Mouse (Mus musculus): ENCODE data around the gene Heatr4. TPM values are rescaled to one million over a fixed set of nuclear protein-coding genes. Genes with fewer than 3 reads are reported as not detected.
"Not testable (repeated sequence)": the region's sequence is repeated elsewhere in the genome, so short reads cannot be mapped to it uniquely, and the experiment has no call there.

The Heatr4 gene
- not detected in 2 replicates for polyA plus RNA-seq (2012)

- TF ChIP-seq GATA1 (IDR thresholded peaks at IDR 0.05; ENCODE audit: low read length): no peak
These were observed at the start of gene Heatr4 for GRCm38 (mm10) chr12:83984752-83985151. Heatr4 (minus strand) TSS chr12:83984852.

GRCm38 (mm10) chr12:84034108-84034507 lies 49.5 kb upstream of the Heatr4 start:
- no peak for TF ChIP-seq GATA1 (IDR thresholded peaks at IDR 0.05; ENCODE audit: low read length)

- TF ChIP-seq GATA1 (IDR thresholded peaks at IDR 0.05; ENCODE audit: low read length): no peak
These were observed 48.2 kb upstream of the Heatr4 start for GRCm38 (mm10) chr12:84032854-84033253.

GRCm38 (mm10) chr12:84030659-84031332 lies 46.1 kb upstream of the Heatr4 start:
- no peak for TF ChIP-seq GATA1 (IDR thresholded peaks at IDR 0.05; ENCODE audit: low read length)

GRCm38 (mm10) chr12:84025888-84026287 lies 41.2 kb upstream of the Heatr4 start:
- no peak for TF ChIP-seq GATA1 (IDR thresholded peaks at IDR 0.05; ENCODE audit: low read length)

GRCm38 (mm10) chr12:84023052-84023745 lies 38.5 kb upstream of the Heatr4 start:
- TF ChIP-seq GATA1 (IDR thresholded peaks at IDR 0.05; ENCODE audit: low read length): no peak

- TF ChIP-seq GATA1 (IDR thresholded peaks at IDR 0.05; ENCODE audit: low read length): no peak
These were observed 29.0 kb upstream of the Heatr4 start for GRCm38 (mm10) chr12:84013701-84014100.

GRCm38 (mm10) chr12:84013130-84013529 lies 28.5 kb upstream of the Heatr4 start:
- no peak for TF ChIP-seq GATA1 (IDR thresholded peaks at IDR 0.05; ENCODE audit: low read length)

- no peak for TF ChIP-seq GATA1 (IDR thresholded peaks at IDR 0.05; ENCODE audit: low read length)
These were observed 26.8 kb upstream of the Heatr4 start for GRCm38 (mm10) chr12:84011251-84012040.

- no peak for TF ChIP-seq GATA1 (IDR thresholded peaks at IDR 0.05; ENCODE audit: low read length)
These were observed 25.5 kb upstream of the Heatr4 start for GRCm38 (mm10) chr12:84010201-84010600.

GRCm38 (mm10) chr12:84009171-84009965 lies 24.7 kb upstream of the Heatr4 start, which contains the start of gene Acot1:
Acot1 (plus strand) TSS chr12:84009490.
- not testable (repeated sequence) for TF ChIP-seq GATA1 (IDR thresholded peaks at IDR 0.05; ENCODE audit: low read length)

- TF ChIP-seq GATA1 (IDR thresholded peaks at IDR 0.05; ENCODE audit: low read length): no peak
These were observed 24.1 kb upstream of the Heatr4 start for GRCm38 (mm10) chr12:84008729-84009128.

- no peak for TF ChIP-seq GATA1 (IDR thresholded peaks at IDR 0.05; ENCODE audit: low read length)
These were observed 23.6 kb upstream of the Heatr4 start for GRCm38 (mm10) chr12:84008251-84008650.

GRCm38 (mm10) chr12:84003866-84004265 lies 19.2 kb upstream of the Heatr4 start:
- no peak for TF ChIP-seq GATA1 (IDR thresholded peaks at IDR 0.05; ENCODE audit: low read length)

- TF ChIP-seq GATA1 (IDR thresholded peaks at IDR 0.05; ENCODE audit: low read length): no peak
These were observed 15.8 kb upstream of the Heatr4 start for GRCm38 (mm10) chr12:84000418-84000817.
